Mouse (Mus musculus) forebrain, embryonic 11.5 days (tissue): ENCODE results near the gene Csf2rb. TPM values are rescaled to one million over a fixed set of nuclear protein-coding genes. Genes with fewer than 3 reads are reported as not detected.
"Not testable (repeated sequence)": the region's sequence is repeated elsewhere in the genome, so short reads cannot be mapped to it uniquely, and the experiment has no call there.

Experiments used
- ATAC-seq: fragments of 200-750 bp; cut with Nextera tagmentation; replicated peaks from 2 replicates; pipeline ENCODE4 v1.8.0; 2017; ENCODE audit warnings: moderate TSS enrichment; ENCODE audit not compliant: low FRiP score
- DNase-seq: peaks from one replicate; pipeline ENCODE4 v3.0.0-alpha.2; 2017; ENCODE audit warnings: low spot score
- H3K27ac ChIP-seq: fragments of 300-500 bp; sonication (generic); 2 replicates; pipeline ENCODE4 v1.5.1; 2014; ENCODE audit warnings: low read depth, low read length
- H3K27me3 ChIP-seq: fragments of 300-500 bp; sonication (generic); 2 replicates; pipeline ENCODE4 v1.6.1; 2014; ENCODE audit warnings: mild to moderate bottlenecking, low read length, mixed read lengths; ENCODE audit not compliant: control insufficient read depth, insufficient read depth
- H3K36me3 ChIP-seq: fragments of 300-500 bp; sonication (generic); 2 replicates; pipeline ENCODE4 v1.6.1; 2014; ENCODE audit warnings: mild to moderate bottlenecking, low read length, moderate library complexity, mixed read lengths; ENCODE audit not compliant: control insufficient read depth, insufficient read depth
- H3K4me1 ChIP-seq: fragments of 300-500 bp; sonication (generic); replicated peaks from 2 replicates; pipeline ENCODE4 v1.6.1; 2014; ENCODE audit warnings: low read length, mixed read lengths; ENCODE audit not compliant: control insufficient read depth, insufficient read depth
- H3K4me2 ChIP-seq: fragments of 300-500 bp; sonication (generic); 2 replicates; pipeline ENCODE4 v1.6.1; 2014; ENCODE audit warnings: low read depth, mild to moderate bottlenecking, low read length, moderate library complexity, mixed read lengths; ENCODE audit not compliant: severe bottlenecking
- H3K4me3 ChIP-seq: fragments of 300-500 bp; sonication (generic); 2 replicates; pipeline ENCODE4 v1.5.1; 2014; ENCODE audit warnings: low read depth, low read length
- H3K9ac ChIP-seq: fragments of 300-500 bp; sonication (generic); 2 replicates; pipeline ENCODE4 v1.6.1; 2014; ENCODE audit warnings: low read length
- H3K9me3 ChIP-seq: fragments of 300-500 bp; sonication (generic); 2 replicates; pipeline ENCODE4 v1.6.1; 2016; ENCODE audit warnings: low read length, mixed read lengths; ENCODE audit not compliant: control insufficient read depth
- WGBS: fragments of 180-500 bp; shearing (Covaris S2); extraction: QIAGEN DNeasy Blood & Tissue Kit; methylation state at CpG from one replicate; pipeline ENCODE4 v1.1.7; 2014; 5-methylcytosine and 5-hydroxymethylcytosine counted together
- polyA plus RNA-seq: library from polyadenylated mRNA; unstranded; fragments of >200 nt; fragmentation: Nextera tagmentation; extraction: Ambion mirVana; gene quantifications from 2 replicates; pipeline ENCODE4 v1.2.1, GENCODE M21; 2014

The Csf2rb gene
- polyA plus RNA-seq, 1 experiment from 2014 or later, result 2.2 TPM

DNA sequence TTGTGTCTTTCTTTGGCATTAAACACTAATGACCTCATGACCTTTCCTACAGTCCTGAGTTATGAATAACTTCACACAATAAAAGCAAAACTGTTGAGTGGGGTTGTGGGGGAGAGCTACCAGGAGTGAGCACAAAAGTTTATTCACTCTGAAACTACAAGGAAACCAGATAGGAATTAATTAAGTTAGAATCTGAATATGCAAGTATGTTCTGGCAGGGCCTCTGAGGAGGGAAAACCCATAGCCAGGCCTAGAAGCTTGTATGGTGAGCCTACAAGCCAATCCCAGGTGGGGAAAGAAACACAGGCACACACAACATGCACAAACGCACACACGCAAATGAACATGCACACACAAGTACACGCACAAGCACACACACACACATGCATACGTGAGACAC is 22.8 kb upstream of the Csf2rb start:
- Histone ChIP-seq H3K4me1 (no peaks in the 10 kb centered on the region), H3K9ac (no peak overlapping the region), H3K36me3 (no peaks in the 10 kb centered on the region), H3K4me3 (no peak overlapping the region), H3K4me2 (no peak overlapping the region), H3K9me3 (no peaks in the 10 kb centered on the region), H3K27me3 (no peaks in the 10 kb centered on the region), H3K27ac (no peak overlapping the region)
- ATAC-seq, result no peak
- no peak for DNase-seq
- WGBS, result 98% methylated on average over 4 of the region's 4 CpGs

GRCm38 (mm10) chr15:78303665-78304233 is 21.8 kb upstream of the Csf2rb start:
- Histone ChIP-seq H3K9me3 (no peaks in the 10 kb centered on the region), H3K4me1 (no peaks in the 10 kb centered on the region), H3K4me3 (no peak overlapping the region), H3K9ac (no peak overlapping the region), H3K4me2 (no peak overlapping the region), H3K27ac (no peak overlapping the region), H3K36me3 (no peaks in the 10 kb centered on the region), H3K27me3 (no peaks in the 10 kb centered on the region)
- no peak for DNase-seq
- ATAC-seq, result no peak
- 89% methylated on average over 6 of the region's 6 CpGs for WGBS

DNA sequence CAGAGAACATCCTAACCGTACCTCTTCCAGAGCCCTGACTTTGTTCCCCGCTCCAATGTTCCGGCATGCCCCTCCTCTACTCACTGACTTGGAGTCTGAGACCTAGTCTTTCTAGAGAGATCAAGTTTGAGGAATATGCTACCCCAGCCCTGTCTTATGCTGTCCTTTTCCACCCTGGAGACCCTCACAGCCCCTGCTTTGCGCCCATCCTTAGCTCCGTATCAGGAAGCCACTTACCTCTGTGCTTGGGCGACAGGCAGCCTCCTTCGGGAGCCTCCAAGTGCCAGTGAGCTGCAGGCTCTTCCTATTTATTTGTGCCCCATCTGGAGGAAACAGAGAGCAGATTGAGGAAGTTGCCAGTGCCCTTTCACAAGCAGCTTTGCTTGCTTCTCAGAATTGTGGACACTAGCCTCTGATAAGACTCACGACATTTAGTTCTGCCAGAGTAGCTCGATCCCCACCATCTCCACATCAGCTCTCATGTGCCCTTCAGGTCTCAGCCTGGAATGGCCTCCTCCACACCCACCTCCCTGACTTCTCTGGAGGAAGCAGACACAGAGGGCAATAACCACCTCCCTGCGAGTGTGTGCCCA is 20.1 kb upstream of the Csf2rb start, which contains the start of gene Csf2rb2:
Gene Csf2rb2, minus strand, starts transcription at position 381 of the 593 bp plus-strand sequence.
- Histone ChIP-seq H3K4me1 (no peaks in the 10 kb centered on the region), H3K27me3 (no peaks in the 10 kb centered on the region), H3K36me3 (no peaks in the 10 kb centered on the region), H3K4me3 (no peak within 1 kb of the TSS), H3K9me3 (no peaks in the 10 kb centered on the region), H3K9ac (no peak within 1 kb of the TSS), H3K4me2 (no peak within 1 kb of the TSS), H3K27ac (no peak within 1 kb of the TSS)
- no peak for ATAC-seq
- DNase-seq, result no peak
- WGBS, result 85% methylated on average over 10 of the region's 10 CpGs

DNA sequence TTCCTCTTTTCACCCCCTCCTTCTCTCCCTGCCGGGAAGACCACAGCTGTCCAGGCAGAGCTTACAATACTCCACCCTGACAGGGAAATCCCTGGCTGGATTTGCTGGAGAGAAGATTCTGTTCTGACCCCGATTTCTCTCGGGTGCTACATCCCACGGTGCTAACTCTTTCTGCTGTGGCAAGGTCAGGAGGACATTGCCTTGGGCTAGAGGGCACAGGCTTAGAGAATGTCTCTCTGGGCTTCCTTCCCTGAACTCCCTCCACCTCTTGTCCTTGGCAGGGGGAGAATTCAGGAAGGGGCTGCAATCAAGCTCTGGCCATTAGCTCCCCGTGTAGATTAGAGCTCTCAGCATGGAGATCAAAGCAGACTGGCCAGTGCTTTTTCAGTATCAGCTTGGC is 15.7 kb upstream of the Csf2rb start:
- Histone ChIP-seq H3K27me3 (no peaks in the 10 kb centered on the region), H3K27ac (no peak overlapping the region), H3K9me3 (no peaks in the 10 kb centered on the region), H3K36me3 (no peaks in the 10 kb centered on the region), H3K4me1 (no peaks in the 10 kb centered on the region), H3K4me3 (no peak overlapping the region), H3K9ac (no peak overlapping the region), H3K4me2 (no peak overlapping the region)
- WGBS, result 46% methylated on average over 5 of the region's 5 CpGs
- ATAC-seq (no peak), DNase-seq (no peak)

DNA sequence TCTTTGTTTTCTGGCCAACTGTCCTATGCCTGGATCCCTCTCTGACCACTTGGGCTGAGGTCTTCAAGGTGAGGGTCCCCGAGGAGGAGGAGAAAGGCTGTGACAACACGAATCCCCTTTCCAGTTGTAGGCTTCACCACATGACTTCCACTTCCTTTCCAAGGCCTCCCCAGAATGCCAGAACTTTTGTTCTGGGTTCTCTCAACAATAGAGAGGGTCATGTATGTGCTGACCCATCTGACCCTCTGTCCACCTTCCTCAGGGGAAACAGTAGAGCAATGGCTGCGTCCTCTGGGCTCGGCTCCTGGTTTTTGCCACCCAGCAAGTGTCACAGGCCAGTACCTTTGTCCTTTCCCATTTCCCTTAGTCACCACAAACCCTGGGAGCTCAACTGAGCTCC is 14.6 kb upstream of the Csf2rb start:
- no peak overlapping the region for H3K9ac ChIP-seq
- DNase-seq, result no peak
- no peaks in the 10 kb centered on the region for H3K4me1 ChIP-seq
- 80% methylated on average over 4 of the region's 4 CpGs for WGBS
- no peaks in the 10 kb centered on the region for H3K9me3 ChIP-seq
- H3K4me2 ChIP-seq, result no peak overlapping the region
- no peak for ATAC-seq
- H3K27ac ChIP-seq, result no peak overlapping the region
- no peak overlapping the region for H3K4me3 ChIP-seq
- no peaks in the 10 kb centered on the region for H3K27me3 ChIP-seq
- no peaks in the 10 kb centered on the region for H3K36me3 ChIP-seq

DNA sequence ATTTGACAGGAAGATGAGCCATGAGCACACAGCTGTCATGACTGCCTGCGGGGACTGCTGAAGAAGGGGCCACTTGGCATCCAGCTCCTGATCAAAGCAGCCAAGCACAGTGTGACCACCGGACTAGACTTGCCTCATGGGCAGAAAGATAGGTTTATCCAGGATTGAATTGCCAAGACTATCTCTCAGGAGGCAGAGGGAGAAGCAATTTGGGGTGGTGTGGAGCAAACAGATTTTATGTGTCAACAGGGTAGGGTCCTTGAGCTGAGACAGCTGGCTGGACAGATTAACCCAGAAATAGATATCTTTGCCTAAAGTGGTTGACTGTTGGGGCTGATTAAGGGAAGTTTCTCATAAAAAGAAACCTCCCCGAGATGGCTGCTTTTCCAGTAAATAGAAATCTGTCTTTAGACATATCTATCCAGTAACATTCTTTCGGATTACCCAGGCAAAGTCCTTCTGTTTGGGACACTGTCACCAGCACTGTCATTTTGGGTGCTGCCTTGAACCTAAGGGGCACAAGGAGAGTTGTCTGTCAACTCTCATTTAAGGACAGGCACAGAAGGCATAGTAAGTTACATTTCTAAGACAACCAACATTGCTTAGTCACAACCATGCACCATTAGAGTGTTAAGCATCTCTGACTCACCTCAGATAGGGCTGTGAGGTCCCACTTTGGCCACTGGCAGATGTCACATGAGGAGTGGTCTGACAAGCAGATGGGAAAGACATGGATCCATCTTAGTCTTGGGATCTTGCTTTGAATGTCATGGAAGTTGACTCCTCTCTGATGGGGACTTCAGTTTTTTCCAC is 12.9 kb upstream of the Csf2rb start:
- DNase-seq, H3K9ac ChIP-seq, H3K4me2 ChIP-seq, H3K4me1 ChIP-seq, H3K9me3 ChIP-seq, H3K27ac ChIP-seq, H3K27me3 ChIP-seq, ATAC-seq, H3K4me3 ChIP-seq, H3K36me3 ChIP-seq: not testable (repeated sequence)
- 83% methylated on average over 4 of the region's 4 CpGs for WGBS

GRCm38 (mm10) chr15:78313659-78314058 is 11.9 kb upstream of the Csf2rb start:
- not testable (repeated sequence) for ATAC-seq

DNA sequence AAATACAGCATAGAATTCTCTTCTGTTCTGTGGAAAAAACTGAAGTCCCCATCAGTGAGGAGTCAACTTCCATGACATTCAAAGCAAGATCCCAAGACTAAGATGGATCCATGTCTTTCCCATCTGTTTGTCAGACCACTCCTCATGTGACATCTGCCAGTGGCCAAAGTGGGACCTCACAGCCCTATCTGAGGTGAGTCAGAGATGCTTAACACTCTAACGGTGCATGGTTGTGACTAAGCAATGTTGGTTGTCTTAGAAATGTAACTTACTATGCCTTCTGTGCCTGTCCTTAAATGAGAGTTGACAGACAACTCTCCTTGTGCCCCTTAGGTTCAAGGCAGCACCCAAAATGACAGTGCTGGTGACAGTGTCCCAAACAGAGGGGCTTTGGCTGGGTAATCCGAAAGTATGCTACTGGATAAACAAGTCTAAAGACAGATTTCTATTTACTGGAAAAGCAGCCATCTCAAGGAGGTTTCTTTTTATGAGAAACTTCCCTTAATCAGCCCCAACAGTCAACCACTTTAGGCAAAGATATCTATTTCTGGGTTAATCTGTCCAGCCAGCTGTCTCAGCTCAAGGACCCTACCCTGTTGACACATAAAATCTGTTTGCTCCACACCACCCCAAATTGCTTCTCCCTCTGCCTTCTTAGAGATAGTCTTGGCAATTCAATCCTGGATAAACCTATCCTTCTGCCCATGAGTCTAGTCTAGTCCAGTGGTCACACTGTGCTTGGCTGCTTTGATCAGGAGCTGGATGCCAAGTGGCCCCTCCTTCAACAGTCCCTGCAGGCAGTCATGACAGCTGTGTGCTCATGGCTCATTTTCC is 7.0 kb upstream of the Csf2rb start:
- H3K36me3 ChIP-seq, H3K4me3 ChIP-seq, ATAC-seq, H3K9me3 ChIP-seq, H3K27ac ChIP-seq, H3K4me2 ChIP-seq, H3K9ac ChIP-seq, H3K4me1 ChIP-seq, H3K27me3 ChIP-seq, DNase-seq: not testable (repeated sequence)
- WGBS, result 85% methylated on average over 2 of the region's 2 CpGs

More at GRCm38 (mm10) chr15:78313659-78314058, 11.9 kb upstream of the Csf2rb start:
- not testable (repeated sequence) for H3K36me3 ChIP-seq, H3K4me3 ChIP-seq, H3K27me3 ChIP-seq, DNase-seq, H3K9ac ChIP-seq, H3K4me2 ChIP-seq, H3K4me1 ChIP-seq, H3K9me3 ChIP-seq, H3K27ac ChIP-seq
- WGBS, result 92% methylated on average over 5 of the region's 5 CpGs
